In genomic region chr9:66511580-66512350, GRCm38 (mm10) we compare ENCODE assay signal across 1 mouse cellular context.
A peak's percentile ranks its signal among the peaks of the same experiment; 100 is the strongest.
TF ChIP-seq lines count a peak whose summit lies in the region.

No protein-coding gene starts in this region.

TF ChIP-seq in CH12.LX, 34 proteins besides CTCF, POLR2A, EP300 and RAD21 (continued from another document):
- TF ChIP-seq MEF2A (IDR thresholded peaks at IDR 0.05; ENCODE audit: borderline replicate concordance, low read depth, low read length): peak; percentile 53; the same call in 1 of the 2 replicates
- TF ChIP-seq GABPA (IDR thresholded peaks at IDR 0.05; ENCODE audit: insufficient replicate concordance, low read depth, low read length): no peak
- peak; percentile 99 for TF ChIP-seq BHLHE40 (IDR thresholded peaks at IDR 0.05; ENCODE audit: low read depth, low read length)
- no peak; the same call in none of the 2 replicates for TF ChIP-seq SIN3A (IDR thresholded peaks at IDR 0.05; ENCODE audit: low read length)
- 0 out of 2 replicates have a peak, but pooled peaks have one; percentile 33 for TF ChIP-seq KAT2A (IDR thresholded peaks at IDR 0.05; ENCODE audit: insufficient replicate concordance, low read length)
- no peak for TF ChIP-seq IRF4 (IDR thresholded peaks at IDR 0.05; ENCODE audit: low read depth, low read length)
- TF ChIP-seq UBTF (IDR thresholded peaks at IDR 0.05; ENCODE audit: low read depth, low read length): peak; percentile 87; the same call in 1 of the 2 replicates
